Mouse (Mus musculus): ENCODE data around the gene Vhl. TPM values are rescaled to one million over a fixed set of nuclear protein-coding genes. Genes with fewer than 3 reads are reported as not detected.

Vhl gene
- polyA plus RNA-seq, 1 experiment from 2014 or later = 12.9 TPM

DNA sequence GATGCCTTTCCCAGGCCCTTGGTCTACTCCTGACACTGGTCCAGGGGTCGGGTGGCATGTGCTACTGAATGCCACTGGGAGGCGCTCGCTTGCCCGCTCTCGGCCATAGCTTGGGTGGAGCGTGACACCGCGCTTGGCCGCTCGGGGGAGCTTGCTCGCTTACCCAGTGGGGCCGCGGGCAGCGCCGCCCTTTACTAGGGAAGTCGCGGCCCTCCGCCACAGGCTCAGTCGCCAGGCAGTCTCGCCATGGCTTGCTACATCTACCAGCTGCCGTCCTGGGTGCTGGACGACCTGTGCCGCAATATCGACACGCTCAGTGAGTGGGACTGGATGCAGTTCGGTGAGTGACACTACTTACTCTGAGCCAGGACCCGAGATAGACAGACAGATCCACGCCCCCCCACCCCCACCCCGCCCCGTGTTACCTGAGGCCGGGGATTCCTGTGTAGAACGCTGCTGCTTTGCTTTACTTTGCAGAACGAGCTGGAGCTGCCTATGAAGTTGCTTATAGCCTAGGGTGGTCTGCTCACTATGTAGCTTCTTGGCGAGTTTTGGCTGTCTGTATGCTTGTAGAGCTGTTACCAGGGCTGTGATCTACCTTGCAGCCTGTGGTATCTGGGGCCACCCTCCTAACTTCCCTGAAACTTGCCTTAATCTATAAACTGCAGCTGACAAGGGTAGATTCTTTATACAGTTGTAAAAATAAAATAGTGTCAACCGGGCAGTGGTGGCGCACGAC, 14.7 kb downstream of the Vhl start, which contains the start of gene Irak2:
Gene Irak2 (plus strand): TSS at position 166 of the 739 bp plus-strand sequence.
- 5% methylated on average over 35 of the region's 37 CpGs for WGBS (ENCODE audit: insufficient replicate concordance)
- peak within 1 kb of the TSS; percentile 61 for H3K4me3 ChIP-seq (ENCODE audit: low read depth, low read length)
- peaks cover 13% of the 10 kb centered on the region for H3K4me1 ChIP-seq (ENCODE audit: insufficient read depth)
- H3K36me3 ChIP-seq (replicated peaks; ENCODE audit: insufficient read depth, low read length) = no peaks in the 10 kb centered on the region
- DNase-seq (peak; percentile 96), ATAC-seq (peak; percentile 97)
- TF ChIP-seq CTCF (IDR thresholded peaks at IDR 0.05; ENCODE audit: low read depth) (peak; percentile 100), EP300 (IDR thresholded peaks at IDR 0.05; ENCODE audit: low read depth) (0 out of 2 replicates have a peak, but pooled peaks have one; percentile 10)
- H3K4me2 ChIP-seq (ENCODE audit: low read depth, low read length) = peak within 1 kb of the TSS; percentile 84
- no peaks in the 10 kb centered on the region for H3K9me3 ChIP-seq (ENCODE audit: low read length)
- H3K27me3 ChIP-seq (ENCODE audit: insufficient read depth, low read length) = no peaks in the 10 kb centered on the region
- peak within 1 kb of the TSS; percentile 65 for H3K9ac ChIP-seq (replicated peaks)
- H3K27ac ChIP-seq (ENCODE audit: low read depth) = peak within 1 kb of the TSS; percentile 71

DNA sequence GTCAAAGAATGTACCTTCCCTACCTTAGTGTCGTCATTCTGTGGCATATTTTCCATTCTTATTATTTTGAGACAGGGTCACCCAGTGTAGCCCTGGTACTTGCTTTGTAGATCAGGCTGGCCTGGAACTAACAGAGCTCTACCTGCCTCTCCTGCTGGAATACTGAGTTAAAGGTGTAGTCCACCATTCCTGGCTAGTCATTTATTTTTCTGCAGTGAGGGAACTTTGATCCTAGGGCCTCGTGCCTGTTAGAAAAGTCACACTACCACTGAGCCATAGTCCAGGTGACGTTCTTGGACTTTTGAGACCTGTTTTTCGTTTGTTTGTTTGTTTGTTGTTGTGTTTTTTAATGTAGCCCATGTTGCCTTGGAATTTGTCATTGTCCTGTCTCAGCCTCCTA, 15.4 kb downstream of the Vhl start:
- ATAC-seq = no peak
- H3K4me3 ChIP-seq (ENCODE audit: low read depth, low read length) = peak overlapping the region; percentile 61; the same call in 1 of the 2 replicates
- WGBS (ENCODE audit: insufficient replicate concordance) = 70% methylated on average over 4 of the region's 4 CpGs
- TF ChIP-seq EP300 (IDR thresholded peaks at IDR 0.05; ENCODE audit: low read depth) = no peak
- no peak for TF ChIP-seq CTCF (IDR thresholded peaks at IDR 0.05; ENCODE audit: low read depth)
- no peaks in the 10 kb centered on the region for H3K36me3 ChIP-seq (replicated peaks; ENCODE audit: insufficient read depth, low read length)
- no peak for DNase-seq
- H3K9ac ChIP-seq (replicated peaks) = peak overlapping the region; percentile 26; the same call in 1 of the 2 replicates
- no peaks in the 10 kb centered on the region for H3K27me3 ChIP-seq (ENCODE audit: insufficient read depth, low read length)
- H3K27ac ChIP-seq (ENCODE audit: low read depth) = peak overlapping the region; percentile 59
- H3K9me3 ChIP-seq (ENCODE audit: low read length) = no peaks in the 10 kb centered on the region
- H3K4me2 ChIP-seq (ENCODE audit: low read depth, low read length) = peak overlapping the region; percentile 84
- peaks cover 19% of the 10 kb centered on the region for H3K4me1 ChIP-seq (ENCODE audit: insufficient read depth)

DNA sequence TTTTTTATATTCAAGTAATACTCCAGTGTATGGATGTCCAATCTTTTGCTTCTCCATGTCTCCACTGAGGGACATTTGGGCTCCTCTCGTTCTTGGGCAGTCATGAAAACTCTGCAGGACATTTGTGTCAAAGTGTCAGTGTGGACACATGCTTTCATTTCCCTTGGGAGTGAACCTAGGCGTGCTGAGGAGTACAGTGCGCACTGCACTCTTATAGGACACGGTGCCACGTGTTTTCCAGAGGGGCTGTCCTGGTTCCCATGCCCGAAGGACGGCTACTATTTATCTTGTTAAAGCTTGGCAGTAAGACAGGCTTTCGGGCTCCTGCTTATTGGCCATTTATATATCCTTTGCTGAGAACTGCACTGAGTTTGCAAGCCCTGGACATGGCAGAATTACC, 18.8 kb downstream of the Vhl start:
- Histone ChIP-seq H3K36me3 (replicated peaks; ENCODE audit: insufficient read depth, low read length) (peaks cover 2% of the 10 kb centered on the region), H3K4me2 (ENCODE audit: low read depth, low read length) (no peak overlapping the region), H3K4me1 (ENCODE audit: insufficient read depth) (peaks cover 33% of the 10 kb centered on the region), H3K9me3 (ENCODE audit: low read length) (no peaks in the 10 kb centered on the region), H3K27ac (ENCODE audit: low read depth) (no peak overlapping the region), H3K4me3 (ENCODE audit: low read depth, low read length) (no peak overlapping the region), H3K27me3 (ENCODE audit: insufficient read depth, low read length) (no peaks in the 10 kb centered on the region), H3K9ac (replicated peaks) (no peak overlapping the region)
- 83% methylated on average over 8 of the region's 8 CpGs for WGBS (ENCODE audit: insufficient replicate concordance)
- TF ChIP-seq CTCF (IDR thresholded peaks at IDR 0.05; ENCODE audit: low read depth) (no peak), EP300 (IDR thresholded peaks at IDR 0.05; ENCODE audit: low read depth) (no peak)
- DNase-seq (no peak), ATAC-seq (no peak)

DNA sequence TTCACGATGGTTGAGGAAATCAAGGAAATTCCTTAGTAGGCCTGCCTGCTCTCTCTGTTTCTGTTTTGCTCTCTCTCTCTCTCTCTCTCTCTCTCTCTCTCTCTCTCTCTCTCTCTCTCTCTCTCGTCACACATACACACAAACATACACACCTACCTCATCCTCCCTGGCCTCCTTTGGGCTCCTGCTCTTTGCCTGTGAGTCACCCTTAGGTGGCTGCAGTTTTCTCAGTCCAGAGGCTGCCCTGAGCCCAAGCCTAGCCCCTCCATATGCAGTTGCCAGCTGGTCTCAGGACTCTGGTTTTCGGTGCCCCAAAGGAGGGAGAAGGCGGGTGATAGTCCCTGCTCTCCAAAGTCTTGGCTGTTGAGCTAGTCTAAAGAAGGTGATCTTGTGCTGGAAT, 19.3 kb downstream of the Vhl start:
- no peak overlapping the region for H3K27ac ChIP-seq (ENCODE audit: low read depth)
- TF ChIP-seq EP300 (IDR thresholded peaks at IDR 0.05; ENCODE audit: low read depth) = no peak
- no peak for TF ChIP-seq CTCF (IDR thresholded peaks at IDR 0.05; ENCODE audit: low read depth)
- peaks cover 6% of the 10 kb centered on the region for H3K36me3 ChIP-seq (replicated peaks; ENCODE audit: insufficient read depth, low read length)
- no peaks in the 10 kb centered on the region for H3K27me3 ChIP-seq (ENCODE audit: insufficient read depth, low read length)
- no peak overlapping the region for H3K4me3 ChIP-seq (ENCODE audit: low read depth, low read length)
- H3K4me1 ChIP-seq (ENCODE audit: insufficient read depth) = peaks cover 33% of the 10 kb centered on the region
- no peak overlapping the region for H3K9ac ChIP-seq (replicated peaks)
- 77% methylated on average over 4 of the region's 4 CpGs for whole genome bisulfite sequencing (ENCODE audit: insufficient replicate concordance)
- DNase-seq = no peak
- H3K9me3 ChIP-seq (ENCODE audit: low read length) = no peaks in the 10 kb centered on the region
- no peak for ATAC-seq
- H3K4me2 ChIP-seq (ENCODE audit: low read depth, low read length) = no peak overlapping the region

DNA sequence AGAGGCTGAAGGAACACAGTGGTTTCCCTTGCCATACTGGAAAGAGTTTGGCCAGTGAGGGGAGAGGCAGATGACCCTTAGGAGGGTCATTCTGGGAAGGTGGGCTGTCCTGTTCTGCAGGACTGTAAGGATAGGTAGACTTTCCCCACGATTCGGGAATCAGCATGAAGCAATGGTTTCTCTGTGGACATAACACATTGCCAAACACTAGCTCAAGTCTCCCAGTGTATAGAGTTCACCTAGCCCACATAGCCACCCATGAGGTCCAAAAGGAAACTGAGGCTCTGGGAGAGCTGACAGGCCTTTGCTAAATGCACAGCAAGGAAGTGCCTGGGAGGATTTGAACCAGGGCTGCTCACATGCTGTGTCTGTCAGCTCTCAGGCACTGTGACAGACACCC, 20.2 kb downstream of the Vhl start:
- TF ChIP-seq CTCF (IDR thresholded peaks at IDR 0.05; ENCODE audit: low read depth) = no peak
- TF ChIP-seq EP300 (IDR thresholded peaks at IDR 0.05; ENCODE audit: low read depth) = no peak
- peak; percentile 63 for ATAC-seq
- Histone ChIP-seq H3K4me3 (ENCODE audit: low read depth, low read length) (no peak overlapping the region), H3K4me2 (ENCODE audit: low read depth, low read length) (no peak overlapping the region), H3K27me3 (ENCODE audit: insufficient read depth, low read length) (no peaks in the 10 kb centered on the region), H3K27ac (ENCODE audit: low read depth) (peak overlapping the region; percentile 52), H3K9ac (replicated peaks) (no peak overlapping the region), H3K36me3 (replicated peaks; ENCODE audit: insufficient read depth, low read length) (peaks cover 11% of the 10 kb centered on the region), H3K9me3 (ENCODE audit: low read length) (no peaks in the 10 kb centered on the region), H3K4me1 (ENCODE audit: insufficient read depth) (peaks cover 35% of the 10 kb centered on the region)
- WGBS (ENCODE audit: insufficient replicate concordance) = 51% methylated on average over 2 of the region's 2 CpGs
- DNase-seq = no peak

DNA sequence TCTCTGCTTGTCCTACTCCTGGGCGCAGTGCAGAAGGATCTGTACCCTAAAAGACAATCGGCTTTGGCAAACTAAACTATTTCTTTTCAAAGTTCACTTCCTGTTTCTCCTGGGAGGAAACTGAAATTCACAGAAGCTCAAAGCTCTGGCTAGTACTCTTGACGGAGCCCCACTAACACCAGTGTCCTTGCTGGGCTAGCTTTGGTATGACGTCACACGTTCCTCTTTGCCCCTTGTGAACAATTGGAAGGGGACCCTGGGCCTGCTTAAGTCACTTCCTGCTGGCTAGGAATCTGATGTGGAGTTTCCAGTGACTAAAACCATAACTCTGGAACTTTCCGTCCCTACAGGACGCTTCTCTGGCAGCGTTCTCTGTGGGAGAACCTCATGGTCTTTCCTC, 21.0 kb downstream of the Vhl start:
- Histone ChIP-seq H3K9ac (replicated peaks) (no peak overlapping the region), H3K4me3 (ENCODE audit: low read depth, low read length) (no peak overlapping the region), H3K36me3 (replicated peaks; ENCODE audit: insufficient read depth, low read length) (peaks cover 11% of the 10 kb centered on the region), H3K4me2 (ENCODE audit: low read depth, low read length) (no peak overlapping the region), H3K4me1 (ENCODE audit: insufficient read depth) (peaks cover 33% of the 10 kb centered on the region), H3K9me3 (ENCODE audit: low read length) (no peaks in the 10 kb centered on the region), H3K27me3 (ENCODE audit: insufficient read depth, low read length) (no peaks in the 10 kb centered on the region), H3K27ac (ENCODE audit: low read depth) (peak overlapping the region; percentile 52)
- 50% methylated on average over 8 of the region's 8 CpGs for WGBS (ENCODE audit: insufficient replicate concordance)
- TF ChIP-seq EP300 (IDR thresholded peaks at IDR 0.05; ENCODE audit: low read depth) (no peak), CTCF (IDR thresholded peaks at IDR 0.05; ENCODE audit: low read depth) (no peak)
- peak; percentile 37; the same call in 1 of the 2 replicates for ATAC-seq
- no peak for DNase-seq
